Mouse (Mus musculus): ENCODE results near the gene Lrrc4b. TPM values are rescaled to one million over a fixed set of nuclear protein-coding genes. Genes with fewer than 3 reads are reported as not detected.

Gene Lrrc4b
- polyA plus RNA-seq, 1 experiment from 2014 or later = 0.25 TPM

GRCm38 (mm10) chr7:44401673-44402072, 27.1 kb upstream of the Lrrc4b start:
- ATAC-seq (ENCODE audit: low FRiP score, low TSS enrichment) = no peak
- 80% methylated on average over 6 of the region's 6 CpGs for WGBS
- no peak overlapping the region for H3K4me2 ChIP-seq (replicated peaks; ENCODE audit: low read depth, low read length)

DNA sequence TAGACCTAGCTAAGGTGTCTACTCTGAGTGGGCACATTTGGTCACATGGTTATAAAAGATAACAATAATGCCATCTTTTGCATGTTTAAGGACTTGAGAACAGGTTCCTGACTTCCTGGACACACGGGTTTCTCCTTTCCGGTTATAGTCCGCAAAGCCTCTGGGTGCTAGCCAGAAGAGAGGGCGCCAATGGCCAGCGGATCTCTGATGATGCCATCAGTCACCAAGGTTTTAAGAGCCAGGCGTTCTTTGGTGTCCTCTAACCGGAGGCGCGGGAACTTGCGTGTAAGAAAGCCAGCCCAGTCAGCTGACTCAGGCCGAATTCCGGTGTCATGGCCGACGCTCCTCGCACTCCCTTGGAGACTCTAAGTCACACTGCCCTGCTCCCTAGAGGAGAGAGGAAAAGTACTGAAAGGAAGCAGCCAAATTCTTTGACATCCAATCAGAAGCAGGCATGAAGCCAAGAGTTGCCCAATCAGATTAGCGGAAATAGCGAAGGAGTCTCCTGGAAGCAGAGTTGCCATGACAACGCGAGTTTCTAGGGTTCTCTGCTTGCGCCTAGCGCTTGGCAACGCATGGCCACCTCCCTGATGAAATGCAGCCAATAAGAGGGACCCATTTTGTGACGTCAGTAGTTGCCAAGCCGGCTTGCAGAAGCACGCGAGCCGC, 23.3 kb upstream of the Lrrc4b start:
- peaks cover 4% of the 10 kb centered on the region for H3K27me3 ChIP-seq (ENCODE audit: insufficient read depth, low read length)
- peak overlapping the region; percentile 57 for H3K4me2 ChIP-seq (replicated peaks; ENCODE audit: low read depth, low read length)
- H3K4me1 ChIP-seq (ENCODE audit: insufficient read depth, low read length) = peaks cover 4% of the 10 kb centered on the region; the same call in 1 of the 2 replicates
- ATAC-seq (ENCODE audit: low FRiP score, low TSS enrichment) = peak; percentile 96
- no peaks in the 10 kb centered on the region for H3K36me3 ChIP-seq (ENCODE audit: insufficient read depth, low read length)
- 1% methylated on average over 27 of the region's 27 CpGs for WGBS
- H3K9me3 ChIP-seq (ENCODE audit: low read length) = no peaks in the 10 kb centered on the region
- peak overlapping the region; percentile 42 for H3K4me3 ChIP-seq (ENCODE audit: low read length)
- peak overlapping the region; percentile 65 for H3K27ac ChIP-seq (ENCODE audit: low read length)
- H3K9ac ChIP-seq (replicated peaks; ENCODE audit: low read length) = peak overlapping the region; percentile 57

More at GRCm38 (mm10) chr7:44401673-44402072, 27.1 kb upstream of the Lrrc4b start:
- Histone ChIP-seq H3K27ac (ENCODE audit: low read length) (no peak overlapping the region), H3K9ac (replicated peaks; ENCODE audit: low read length) (no peak overlapping the region), H3K9me3 (ENCODE audit: low read length) (no peaks in the 10 kb centered on the region), H3K27me3 (ENCODE audit: insufficient read depth, low read length) (peaks cover 4% of the 10 kb centered on the region; the same call in 1 of the 2 replicates), H3K4me3 (ENCODE audit: low read length) (no peak overlapping the region), H3K36me3 (ENCODE audit: insufficient read depth, low read length) (no peaks in the 10 kb centered on the region), H3K4me1 (ENCODE audit: insufficient read depth, low read length) (peaks cover 4% of the 10 kb centered on the region; the same call in 1 of the 2 replicates)

DNA sequence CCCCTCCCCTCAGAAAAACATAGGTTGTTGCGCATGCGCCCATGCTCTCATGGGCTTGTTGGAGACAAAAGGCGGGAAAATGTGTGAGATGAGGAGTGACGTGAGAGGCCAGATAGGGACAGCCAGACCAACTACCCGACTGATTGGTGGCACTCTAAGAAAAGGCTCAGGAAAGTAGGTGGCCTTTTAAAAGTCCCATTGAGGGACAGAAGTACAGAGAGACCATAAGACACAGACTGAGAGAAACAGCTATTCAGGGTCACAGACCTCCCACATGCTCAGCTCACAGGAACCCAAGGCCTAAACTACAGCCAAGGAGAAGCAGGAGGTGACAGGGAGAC, 22.8 kb upstream of the Lrrc4b start:
- Histone ChIP-seq H3K4me2 (replicated peaks; ENCODE audit: low read depth, low read length) (no peak overlapping the region), H3K4me3 (ENCODE audit: low read length) (peak overlapping the region; percentile 42; the same call in 1 of the 2 replicates), H3K9me3 (ENCODE audit: low read length) (no peaks in the 10 kb centered on the region), H3K27me3 (ENCODE audit: insufficient read depth, low read length) (peaks cover 4% of the 10 kb centered on the region), H3K27ac (ENCODE audit: low read length) (no peak overlapping the region), H3K36me3 (ENCODE audit: insufficient read depth, low read length) (no peaks in the 10 kb centered on the region), H3K4me1 (ENCODE audit: insufficient read depth, low read length) (peaks cover 4% of the 10 kb centered on the region; the same call in 1 of the 2 replicates), H3K9ac (replicated peaks; ENCODE audit: low read length) (no peak overlapping the region)
- WGBS = 2% methylated on average over 5 of the region's 5 CpGs
- peak; percentile 49; the same call in 1 of the 2 replicates for ATAC-seq (ENCODE audit: low FRiP score, low TSS enrichment)

DNA sequence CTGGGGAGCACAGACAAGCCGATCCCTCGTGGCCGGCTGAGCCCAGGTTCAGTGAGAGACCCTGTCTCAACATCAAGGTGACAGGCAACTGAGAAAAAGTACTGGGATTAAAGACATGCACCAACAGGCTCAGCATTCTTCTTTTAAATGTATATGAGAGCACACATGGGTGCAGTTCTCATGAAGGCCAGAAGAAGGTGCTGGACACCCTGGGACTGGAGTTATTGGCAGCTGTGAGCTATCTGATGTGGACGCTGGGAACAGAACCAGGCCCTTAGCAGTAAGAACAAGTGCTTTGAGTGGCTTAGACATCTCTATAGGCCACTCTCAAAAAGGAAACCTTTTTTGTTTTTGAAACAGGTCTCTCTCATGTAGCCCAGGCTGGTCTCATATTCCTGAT, 17.7 kb upstream of the Lrrc4b start:
- Histone ChIP-seq H3K9ac (replicated peaks; ENCODE audit: low read length) (no peak overlapping the region), H3K27me3 (ENCODE audit: insufficient read depth, low read length) (no peaks in the 10 kb centered on the region; the same call in 1 of the 2 replicates), H3K4me1 (ENCODE audit: insufficient read depth, low read length) (no peaks in the 10 kb centered on the region), H3K27ac (ENCODE audit: low read length) (no peak overlapping the region), H3K4me3 (ENCODE audit: low read length) (no peak overlapping the region), H3K9me3 (ENCODE audit: low read length) (no peaks in the 10 kb centered on the region), H3K36me3 (ENCODE audit: insufficient read depth, low read length) (no peaks in the 10 kb centered on the region), H3K4me2 (replicated peaks; ENCODE audit: low read depth, low read length) (no peak overlapping the region)
- ATAC-seq (ENCODE audit: low FRiP score, low TSS enrichment) = no peak
- WGBS = 83% methylated on average over 4 of the region's 4 CpGs

DNA sequence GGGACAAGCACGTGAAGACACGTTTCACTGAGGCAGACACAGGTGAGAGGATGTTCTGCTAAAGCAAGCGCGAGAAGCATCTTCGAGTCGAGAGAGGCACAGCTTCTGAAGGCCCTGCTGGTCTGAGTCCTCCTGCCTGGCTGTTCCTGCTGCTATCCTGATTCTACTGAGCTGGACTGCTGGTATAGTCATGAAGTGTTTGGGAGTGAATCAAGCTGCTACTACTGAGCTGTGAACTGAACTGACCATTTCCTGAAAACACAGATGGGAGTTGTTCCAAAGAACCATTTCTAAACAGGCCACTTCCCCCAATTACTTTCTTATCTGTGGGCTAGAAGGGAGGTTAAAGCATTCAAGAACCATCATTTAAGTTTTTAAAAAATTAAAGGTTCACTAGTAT, 15.5 kb upstream of the Lrrc4b start:
- Histone ChIP-seq H3K36me3 (ENCODE audit: insufficient read depth, low read length) (no peaks in the 10 kb centered on the region), H3K9me3 (ENCODE audit: low read length) (no peaks in the 10 kb centered on the region), H3K4me3 (ENCODE audit: low read length) (no peak overlapping the region), H3K9ac (replicated peaks; ENCODE audit: low read length) (no peak overlapping the region), H3K27ac (ENCODE audit: low read length) (no peak overlapping the region), H3K4me1 (ENCODE audit: insufficient read depth, low read length) (no peaks in the 10 kb centered on the region), H3K27me3 (ENCODE audit: insufficient read depth, low read length) (no peaks in the 10 kb centered on the region), H3K4me2 (replicated peaks; ENCODE audit: low read depth, low read length) (no peak overlapping the region)
- WGBS = 82% methylated on average over 6 of the region's 6 CpGs
- ATAC-seq (ENCODE audit: low FRiP score, low TSS enrichment) = no peak

- peaks cover 49% of the 10 kb centered on the region for H3K27me3 ChIP-seq (ENCODE audit: insufficient read depth, low read length)
- no peaks in the 10 kb centered on the region for H3K36me3 ChIP-seq (ENCODE audit: insufficient read depth, low read length)
- H3K9me3 ChIP-seq (ENCODE audit: low read length) = no peaks in the 10 kb centered on the region
- 22% methylated on average over 8 of the region's 8 CpGs for WGBS
- no peak overlapping the region for H3K27ac ChIP-seq (ENCODE audit: low read length)
- no peak overlapping the region for H3K9ac ChIP-seq (replicated peaks; ENCODE audit: low read length)
- H3K4me3 ChIP-seq (ENCODE audit: low read length) = peak overlapping the region; percentile 54; the same call in 1 of the 2 replicates
- H3K4me1 ChIP-seq (ENCODE audit: insufficient read depth, low read length) = peaks cover 13% of the 10 kb centered on the region
- ATAC-seq (ENCODE audit: low FRiP score, low TSS enrichment) = 0 out of 2 replicates have a peak, but pooled peaks have one; percentile 17
- H3K4me2 ChIP-seq (replicated peaks; ENCODE audit: low read depth, low read length) = peak overlapping the region; percentile 92; the same call in 1 of the 2 replicates
Observed at GRCm38 (mm10) chr7:44427666-44428065, 1.2 kb upstream of the Lrrc4b start.

- Histone ChIP-seq H3K4me3 (ENCODE audit: low read length) (peak overlapping the region; percentile 54), H3K4me1 (ENCODE audit: insufficient read depth, low read length) (peaks cover 13% of the 10 kb centered on the region), H3K27me3 (ENCODE audit: insufficient read depth, low read length) (peaks cover 49% of the 10 kb centered on the region), H3K4me2 (replicated peaks; ENCODE audit: low read depth, low read length) (peak overlapping the region; percentile 92), H3K27ac (ENCODE audit: low read length) (no peak overlapping the region), H3K36me3 (ENCODE audit: insufficient read depth, low read length) (no peaks in the 10 kb centered on the region), H3K9ac (replicated peaks; ENCODE audit: low read length) (peak overlapping the region; percentile 54; the same call in 1 of the 2 replicates), H3K9me3 (ENCODE audit: low read length) (no peaks in the 10 kb centered on the region)
- ATAC-seq (ENCODE audit: low FRiP score, low TSS enrichment) = 0 out of 2 replicates have a peak, but pooled peaks have one; percentile 21
- WGBS = 0% methylated on average over 15 of the region's 38 CpGs
Observed at GRCm38 (mm10) chr7:44428171-44428950, 457 bp upstream of the Lrrc4b start.

GRCm38 (mm10) chr7:44429534-44430488, 993 bp downstream of the Lrrc4b start:
- Histone ChIP-seq H3K36me3 (ENCODE audit: insufficient read depth, low read length) (no peaks in the 10 kb centered on the region), H3K9me3 (ENCODE audit: low read length) (no peaks in the 10 kb centered on the region), H3K9ac (replicated peaks; ENCODE audit: low read length) (no peak overlapping the region), H3K27ac (ENCODE audit: low read length) (no peak overlapping the region), H3K4me1 (ENCODE audit: insufficient read depth, low read length) (peaks cover 13% of the 10 kb centered on the region), H3K4me2 (replicated peaks; ENCODE audit: low read depth, low read length) (peak overlapping the region; percentile 92), H3K27me3 (ENCODE audit: insufficient read depth, low read length) (peaks cover 49% of the 10 kb centered on the region), H3K4me3 (ENCODE audit: low read length) (peak overlapping the region; percentile 54)
- peak; percentile 19 for ATAC-seq (ENCODE audit: low FRiP score, low TSS enrichment)
- 3% methylated on average over 30 of the region's 32 CpGs for WGBS

GRCm38 (mm10) chr7:44432550-44432949, 3.7 kb downstream of the Lrrc4b start:
- Histone ChIP-seq H3K27me3 (ENCODE audit: insufficient read depth, low read length) (peaks cover 47% of the 10 kb centered on the region), H3K9me3 (ENCODE audit: low read length) (no peaks in the 10 kb centered on the region), H3K27ac (ENCODE audit: low read length) (no peak overlapping the region), H3K36me3 (ENCODE audit: insufficient read depth, low read length) (no peaks in the 10 kb centered on the region), H3K4me1 (ENCODE audit: insufficient read depth, low read length) (peaks cover 13% of the 10 kb centered on the region), H3K4me3 (ENCODE audit: low read length) (no peak overlapping the region), H3K9ac (replicated peaks; ENCODE audit: low read length) (no peak overlapping the region), H3K4me2 (replicated peaks; ENCODE audit: low read depth, low read length) (no peak overlapping the region)
- ATAC-seq (ENCODE audit: low FRiP score, low TSS enrichment) = no peak
- 70% methylated on average over 6 of the region's 6 CpGs for WGBS
